Mouse (Mus musculus): Measurements from ENCODE around the gene Tyms.

- TF ChIP-seq CTCF (conservative IDR thresholded peaks at IDR 0.05; ENCODE audit: insufficient read depth, insufficient read length, low read depth, low read length) (no peak), POLR2A (IDR thresholded peaks at IDR 0.05; ENCODE audit: low read depth, low read length) (no peak)
Measured at GRCm38 (mm10) chr5:30098260-30098659, 24.8 kb upstream of the Tyms start.
